Mouse (Mus musculus): Measurements from ENCODE around the gene Gm20388. TPM values are rescaled to one million over a fixed set of nuclear protein-coding genes. Genes with fewer than 3 reads are reported as not detected.
A peak's percentile ranks its signal among the peaks of the same experiment; 100 is the strongest.

Gene Gm20388
- polyA plus RNA-seq, 1 experiment from 2014 or later = 1.7 TPM

DNA sequence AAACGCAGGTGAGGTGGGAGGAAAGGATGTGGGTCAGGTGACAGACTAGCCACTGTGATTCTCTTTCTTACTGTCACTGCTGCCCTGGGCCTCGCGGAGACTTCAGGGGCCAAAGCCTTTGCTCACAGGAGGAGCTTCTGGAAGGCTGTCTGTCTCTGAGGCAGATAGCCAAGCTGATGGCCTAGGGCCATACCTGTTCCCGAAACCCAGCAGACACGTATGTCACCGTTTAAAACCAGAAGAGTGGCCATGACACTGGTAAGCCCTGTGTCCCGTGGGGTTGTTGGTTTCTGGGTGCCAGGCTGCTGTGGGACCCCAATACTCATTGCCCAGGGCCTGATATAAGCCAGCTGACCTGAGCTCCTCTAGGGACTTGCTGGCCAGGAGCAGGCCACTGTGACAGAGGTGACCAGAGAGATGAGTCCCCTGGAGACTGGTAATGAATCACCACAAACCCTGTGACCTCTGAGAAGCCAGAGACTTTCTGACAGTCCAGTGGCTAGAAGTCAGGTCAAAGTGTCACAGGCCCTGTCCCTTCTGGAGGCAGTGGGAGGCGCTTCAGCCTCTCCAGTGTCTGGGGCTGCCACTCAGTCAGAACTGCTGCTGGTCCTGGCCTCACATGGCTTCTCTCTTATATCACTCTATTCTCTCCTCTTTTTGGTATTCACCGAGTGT is 571.5 kb downstream of the Gm20388 start:
- WGBS = 69% methylated on average over 9 of the region's 9 CpGs
- Histone ChIP-seq H3K36me3 (no peaks in the 10 kb centered on the region), H3K27ac (peak overlapping the region; percentile 54), H3K4me3 (no peak overlapping the region), H3K4me1 (replicated peaks) (peaks cover 82% of the 10 kb centered on the region), H3K9me3 (no peaks in the 10 kb centered on the region), H3K27me3 (ENCODE audit: insufficient read depth, poor library complexity, severe bottlenecking) (peaks cover 35% of the 10 kb centered on the region)
- peak; percentile 31 for DNase-seq (ENCODE audit: low spot score)

DNA sequence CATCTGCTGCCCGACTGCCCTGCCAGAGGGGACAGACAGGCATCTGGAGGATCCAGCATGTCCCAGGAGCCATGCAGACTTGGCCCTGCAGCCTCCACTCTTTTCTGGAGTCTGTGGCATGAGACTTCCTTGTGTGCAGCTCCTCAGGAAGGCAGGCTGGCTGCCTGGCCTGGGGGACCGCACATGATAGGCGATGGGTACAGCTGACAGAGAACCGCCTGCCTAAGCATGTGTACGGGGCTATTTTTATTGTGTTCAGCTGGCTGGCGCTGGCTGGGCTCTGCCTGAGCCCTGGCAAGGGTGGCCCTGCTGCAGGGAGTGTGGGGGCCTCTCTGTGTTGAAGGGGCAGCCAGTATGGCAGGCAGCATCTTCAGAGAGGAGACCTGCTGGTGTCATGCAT is 573.8 kb downstream of the Gm20388 start:
- 73% methylated on average over 6 of the region's 6 CpGs for WGBS
- Histone ChIP-seq H3K27me3 (ENCODE audit: insufficient read depth, poor library complexity, severe bottlenecking) (peaks cover 35% of the 10 kb centered on the region), H3K36me3 (no peaks in the 10 kb centered on the region), H3K4me3 (0 out of 2 replicates have a peak overlapping the region, but pooled peaks have one; percentile 7), H3K9me3 (no peaks in the 10 kb centered on the region), H3K27ac (peak overlapping the region; percentile 99), H3K4me1 (replicated peaks) (peaks cover 86% of the 10 kb centered on the region)
- DNase-seq (ENCODE audit: low spot score) = no peak

DNA sequence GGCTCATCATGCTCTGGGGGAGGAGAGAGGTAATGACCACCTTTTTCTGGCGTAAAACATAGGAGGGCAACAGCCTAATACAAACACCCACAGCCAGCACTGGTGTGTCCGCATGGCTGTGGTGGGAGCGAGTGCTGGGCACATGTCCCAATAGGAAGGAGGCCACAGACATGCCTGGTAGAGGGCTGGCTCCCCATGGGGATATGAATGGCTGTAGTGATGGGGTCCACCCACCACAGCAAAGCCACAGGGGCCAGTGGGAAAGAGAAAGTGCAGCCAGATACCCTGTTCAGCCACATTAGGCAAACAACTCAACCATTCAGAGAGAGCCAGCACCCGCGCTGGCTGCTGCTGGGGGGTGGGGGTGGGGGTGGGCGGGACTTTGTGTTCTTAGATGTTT is 574.5 kb downstream of the Gm20388 start:
- H3K36me3 ChIP-seq = no peaks in the 10 kb centered on the region
- 35% methylated on average over 6 of the region's 6 CpGs for WGBS
- H3K27me3 ChIP-seq (ENCODE audit: insufficient read depth, poor library complexity, severe bottlenecking) = peaks cover 42% of the 10 kb centered on the region
- peak overlapping the region; percentile 4; the same call in 1 of the 2 replicates for H3K4me3 ChIP-seq
- H3K27ac ChIP-seq = peak overlapping the region; percentile 99
- peaks cover 88% of the 10 kb centered on the region for H3K4me1 ChIP-seq (replicated peaks)
- no peaks in the 10 kb centered on the region for H3K9me3 ChIP-seq
- no peak for DNase-seq (ENCODE audit: low spot score)

DNA sequence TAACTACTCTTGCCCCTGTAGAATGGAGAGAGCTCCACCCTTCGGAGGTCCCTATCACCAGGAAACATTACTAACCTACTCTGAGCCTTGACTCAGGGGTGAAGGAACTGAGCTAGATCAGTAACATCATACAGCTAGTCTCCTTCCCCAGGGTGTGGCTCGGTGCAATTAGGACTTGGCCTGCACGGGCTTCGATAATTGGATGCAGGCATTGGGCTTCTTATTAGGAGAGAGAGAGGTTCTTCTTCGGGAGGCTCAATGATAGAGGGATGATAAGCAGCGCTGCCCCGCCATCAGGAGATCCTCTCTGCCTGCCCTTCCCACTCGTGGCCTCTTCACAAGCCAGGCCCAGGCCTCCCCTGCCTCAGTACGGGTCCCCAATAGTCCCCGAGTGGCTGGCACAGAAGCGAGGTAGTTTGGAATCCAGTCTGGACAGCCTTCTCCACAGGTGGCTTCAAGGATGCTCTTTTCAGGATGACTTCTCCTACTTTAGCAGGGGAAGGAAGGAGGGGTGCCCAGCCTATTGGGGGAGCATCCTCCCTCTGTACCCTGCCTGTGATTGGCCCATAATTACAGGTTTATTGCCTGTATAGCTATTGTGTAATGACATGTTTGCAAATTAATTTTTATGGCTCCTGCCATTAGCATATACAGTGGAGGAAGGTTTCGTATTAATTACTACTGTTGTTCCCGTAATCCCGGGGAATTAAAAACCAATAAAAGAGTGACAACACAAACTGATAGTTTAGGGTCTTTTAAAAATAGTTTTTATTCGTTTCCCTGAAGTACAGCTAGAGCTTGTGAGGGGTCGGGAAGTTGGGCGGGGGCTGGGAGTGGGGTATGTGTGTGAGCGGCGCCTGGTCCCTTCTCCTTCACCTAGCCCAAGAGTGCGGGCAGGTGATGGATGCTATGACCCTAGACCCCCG is 575.2 kb downstream of the Gm20388 start:
- H3K4me3 ChIP-seq = peak overlapping the region; percentile 96
- peaks cover 95% of the 10 kb centered on the region for H3K4me1 ChIP-seq (replicated peaks)
- H3K27me3 ChIP-seq (ENCODE audit: insufficient read depth, poor library complexity, severe bottlenecking) = peaks cover 49% of the 10 kb centered on the region
- WGBS = 17% methylated on average over 21 of the region's 21 CpGs
- DNase-seq (ENCODE audit: low spot score) = no peak
- no peaks in the 10 kb centered on the region for H3K9me3 ChIP-seq
- H3K36me3 ChIP-seq = no peaks in the 10 kb centered on the region
- peak overlapping the region; percentile 99 for H3K27ac ChIP-seq

DNA sequence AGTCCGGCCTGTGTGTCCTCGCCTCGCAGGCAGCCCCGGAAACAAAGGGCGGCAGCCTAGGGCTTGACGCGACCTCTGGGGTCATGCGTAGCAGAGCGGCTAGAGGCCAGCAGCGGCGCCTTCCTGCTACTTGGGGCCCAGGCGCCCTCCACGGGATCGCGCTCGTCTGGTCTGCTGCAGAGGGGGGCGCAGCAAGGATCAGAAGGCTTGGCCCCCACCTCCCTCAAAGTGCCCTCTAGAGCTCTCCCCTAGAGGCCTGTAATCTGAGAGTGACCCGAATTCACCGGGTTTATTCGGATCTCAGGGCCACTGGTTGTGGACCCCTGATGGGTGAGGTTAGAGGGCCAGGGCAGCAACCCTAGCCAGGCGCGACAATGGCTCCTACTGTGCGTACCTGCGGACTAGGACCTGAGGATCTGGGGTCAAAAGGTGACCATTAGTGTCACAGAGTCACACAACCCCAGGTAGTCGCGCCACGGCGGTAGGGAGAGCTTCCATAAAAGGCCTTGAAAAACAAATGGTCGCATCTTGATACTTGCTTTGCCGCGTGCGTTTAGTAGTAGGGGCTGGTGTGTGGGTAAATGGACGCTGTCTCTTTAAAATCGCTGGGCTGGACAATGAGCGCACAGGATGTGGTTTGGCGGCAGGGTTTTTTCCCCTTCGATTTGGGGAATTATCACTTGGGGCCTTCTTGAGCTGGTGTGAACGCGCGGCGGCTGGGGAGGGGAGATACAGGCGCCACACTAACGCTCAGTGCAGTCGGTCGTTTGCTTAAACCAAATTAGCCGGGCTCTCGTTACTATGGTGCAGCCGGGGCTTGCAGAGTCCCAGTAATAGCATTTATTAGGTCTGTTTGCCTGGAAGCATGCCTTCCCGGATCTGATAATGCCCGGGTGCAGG is 576.1 kb downstream of the Gm20388 start:
- H3K27me3 ChIP-seq (ENCODE audit: insufficient read depth, poor library complexity, severe bottlenecking) = peaks cover 57% of the 10 kb centered on the region
- peak overlapping the region; percentile 96 for H3K4me3 ChIP-seq
- H3K36me3 ChIP-seq = no peaks in the 10 kb centered on the region
- peak overlapping the region; percentile 99 for H3K27ac ChIP-seq
- peak; percentile 81 for DNase-seq (ENCODE audit: low spot score)
- WGBS = under 1% methylated on average over 50 of the region's 50 CpGs
- peaks cover 96% of the 10 kb centered on the region for H3K4me1 ChIP-seq (replicated peaks)
- H3K9me3 ChIP-seq = no peaks in the 10 kb centered on the region

DNA sequence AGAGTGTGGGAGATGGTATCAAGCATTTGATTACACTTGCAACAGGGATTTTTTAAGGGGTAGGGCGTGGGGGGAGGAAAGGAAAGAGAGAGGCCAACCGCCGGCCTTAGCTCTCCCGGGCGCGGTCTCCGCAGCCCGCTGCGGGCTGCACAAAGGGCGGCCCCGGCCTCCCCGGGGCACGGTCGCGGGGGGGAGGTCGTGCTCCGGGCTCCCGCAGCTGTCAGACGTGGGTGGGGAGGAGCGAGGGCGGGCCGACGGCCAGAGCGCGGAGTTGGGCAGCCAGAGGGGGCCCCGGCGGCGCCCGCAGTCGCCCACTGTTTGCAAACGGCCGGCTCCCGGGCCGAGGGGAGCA is 576.7 kb downstream of the Gm20388 start:
- no peaks in the 10 kb centered on the region for H3K9me3 ChIP-seq
- under 1% methylated on average over 34 of the region's 34 CpGs for WGBS
- peaks cover 96% of the 10 kb centered on the region for H3K4me1 ChIP-seq (replicated peaks)
- H3K27me3 ChIP-seq (ENCODE audit: insufficient read depth, poor library complexity, severe bottlenecking) = peaks cover 60% of the 10 kb centered on the region
- H3K4me3 ChIP-seq = peak overlapping the region; percentile 96
- DNase-seq (ENCODE audit: low spot score) = no peak
- no peaks in the 10 kb centered on the region for H3K36me3 ChIP-seq
- peak overlapping the region; percentile 99 for H3K27ac ChIP-seq

DNA sequence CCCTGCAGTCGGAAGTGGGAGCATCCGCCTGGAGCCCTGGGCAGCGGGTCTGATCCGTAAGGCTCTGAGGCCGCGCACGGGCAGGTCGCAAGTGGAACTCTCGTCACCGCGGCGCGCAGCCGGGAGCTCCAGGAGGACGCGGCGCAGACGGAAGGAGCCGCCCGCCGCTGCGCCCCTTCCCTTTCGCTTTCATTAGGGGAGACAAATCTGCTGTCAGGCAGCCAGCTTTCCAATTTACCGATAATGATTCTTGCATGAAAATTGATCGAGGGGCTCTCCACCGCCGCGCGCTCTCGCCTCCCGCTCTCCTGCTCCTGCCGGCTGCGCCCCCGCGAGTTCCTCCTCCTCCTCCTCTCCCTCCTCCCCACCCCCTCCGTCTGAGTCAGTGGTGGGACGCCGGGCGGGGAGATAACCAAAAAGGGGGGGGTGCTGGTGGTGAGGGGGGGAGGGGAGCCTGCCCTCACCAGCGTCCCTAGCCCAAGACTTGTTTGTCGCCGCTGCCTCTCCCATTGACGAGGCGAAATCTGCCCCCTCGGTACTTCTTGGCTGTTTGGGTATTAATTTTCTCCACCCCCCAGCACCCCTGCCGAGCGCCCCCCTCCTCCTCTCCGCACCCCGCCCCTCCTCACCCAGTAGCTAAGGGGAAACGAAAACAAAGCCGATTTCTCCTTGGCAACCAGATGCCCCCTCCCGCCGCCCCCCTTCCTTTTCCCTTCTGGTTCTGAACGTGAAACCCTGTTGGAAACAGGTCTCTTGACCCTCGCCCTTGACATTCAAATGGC is 577.3 kb downstream of the Gm20388 start:
- WGBS = under 1% methylated on average over 55 of the region's 55 CpGs
- Histone ChIP-seq H3K4me3 (peak overlapping the region; percentile 96), H3K4me1 (replicated peaks) (peaks cover 96% of the 10 kb centered on the region), H3K9me3 (no peaks in the 10 kb centered on the region), H3K27ac (peak overlapping the region; percentile 99), H3K36me3 (no peaks in the 10 kb centered on the region), H3K27me3 (ENCODE audit: insufficient read depth, poor library complexity, severe bottlenecking) (peaks cover 64% of the 10 kb centered on the region)
- DNase-seq (ENCODE audit: low spot score) = peak; percentile 91

DNA sequence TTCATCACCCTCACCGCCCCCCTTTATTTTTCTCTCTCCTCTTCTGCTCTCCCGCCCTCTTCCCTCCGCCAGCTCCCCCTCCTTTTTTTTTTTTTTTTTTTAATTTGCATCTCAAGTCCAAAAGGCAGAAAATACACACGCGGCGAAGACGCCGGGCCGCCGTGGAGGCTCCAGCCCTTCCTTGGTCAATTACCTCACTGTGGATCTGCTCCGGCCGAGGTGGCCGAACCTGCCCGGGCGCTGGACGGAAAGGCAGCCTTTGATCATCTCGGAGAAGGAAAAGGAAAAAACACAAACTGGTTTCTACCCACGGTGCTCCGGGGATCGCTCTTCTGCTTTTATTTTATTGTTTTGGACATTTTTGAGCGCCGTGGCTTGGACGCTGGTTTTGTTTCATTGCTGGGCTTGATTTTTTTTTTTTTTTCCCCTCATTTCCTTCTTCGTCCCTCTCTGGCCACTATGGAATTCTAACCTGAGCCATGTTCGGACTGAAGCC is 578.0 kb downstream of the Gm20388 start:
- H3K4me3 ChIP-seq = peak overlapping the region; percentile 96
- peak overlapping the region; percentile 99 for H3K27ac ChIP-seq
- peak; percentile 65 for DNase-seq (ENCODE audit: low spot score)
- under 1% methylated on average over 25 of the region's 25 CpGs for WGBS
- H3K36me3 ChIP-seq = no peaks in the 10 kb centered on the region
- H3K27me3 ChIP-seq (ENCODE audit: insufficient read depth, poor library complexity, severe bottlenecking) = peaks cover 64% of the 10 kb centered on the region
- peaks cover 97% of the 10 kb centered on the region for H3K4me1 ChIP-seq (replicated peaks)
- H3K9me3 ChIP-seq = no peaks in the 10 kb centered on the region

DNA sequence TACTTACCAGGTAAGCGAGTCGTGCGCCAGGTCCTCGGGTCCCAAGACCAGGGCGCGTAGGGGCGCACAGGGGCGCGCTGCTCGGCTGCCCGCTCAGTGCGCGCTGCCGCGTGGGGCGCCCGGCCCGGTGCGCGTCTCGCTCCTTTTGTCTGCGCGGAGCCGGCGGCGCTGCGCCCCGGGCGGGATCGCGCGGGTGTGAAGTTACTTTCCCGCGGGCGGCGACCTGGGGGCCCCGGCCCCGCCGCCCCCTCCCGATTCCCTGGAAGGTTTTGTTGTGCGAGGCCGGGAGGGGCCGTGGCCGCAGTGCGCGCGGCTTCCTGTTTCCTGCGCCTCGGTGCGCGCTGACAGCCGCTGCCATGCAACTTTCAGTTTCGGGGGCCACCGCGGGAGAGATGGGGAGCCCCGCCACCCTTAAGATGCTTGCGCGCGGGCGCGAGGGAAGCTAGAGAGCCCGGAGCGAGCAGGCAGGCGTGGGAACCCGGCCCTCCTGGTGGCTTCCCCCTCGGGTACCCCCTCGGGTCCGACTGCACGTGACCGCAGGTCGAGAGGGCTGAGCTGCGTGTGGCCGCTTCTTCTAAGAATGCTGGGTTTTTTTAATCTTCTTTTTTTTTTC is 578.6 kb downstream of the Gm20388 start:
- H3K9me3 ChIP-seq = no peaks in the 10 kb centered on the region
- peak overlapping the region; percentile 99 for H3K27ac ChIP-seq
- H3K4me3 ChIP-seq = peak overlapping the region; percentile 96
- peaks cover 64% of the 10 kb centered on the region for H3K27me3 ChIP-seq (ENCODE audit: insufficient read depth, poor library complexity, severe bottlenecking)
- H3K4me1 ChIP-seq (replicated peaks) = peaks cover 97% of the 10 kb centered on the region
- no peaks in the 10 kb centered on the region for H3K36me3 ChIP-seq
- under 1% methylated on average over 73 of the region's 73 CpGs for WGBS
- no peak for DNase-seq (ENCODE audit: low spot score)

DNA sequence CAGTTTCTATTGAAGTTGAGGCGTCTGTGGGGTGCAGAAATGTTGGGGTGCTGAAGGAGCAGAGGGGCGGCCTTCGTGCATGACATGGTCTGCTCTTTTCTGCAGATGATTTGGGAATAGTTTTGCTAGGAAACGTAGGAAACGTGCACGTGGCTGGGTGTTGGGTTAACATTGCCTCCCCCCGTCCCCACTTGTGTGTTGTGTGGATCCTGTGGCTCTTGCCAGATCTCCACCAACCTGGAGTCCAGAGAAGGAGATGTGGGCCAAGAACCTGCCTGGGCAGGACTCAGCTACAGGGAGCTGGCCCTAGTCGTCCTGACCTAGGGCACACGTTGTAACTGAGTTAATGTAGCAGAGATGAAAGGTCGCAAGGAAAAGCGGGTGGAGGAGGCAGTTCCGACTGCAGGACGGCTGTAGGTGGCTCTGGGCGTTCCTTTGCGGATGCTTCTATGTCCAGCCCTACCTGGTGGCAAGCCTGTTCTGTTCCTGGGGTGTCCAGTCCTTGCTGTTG is 579.2 kb downstream of the Gm20388 start:
- WGBS = 3% methylated on average over 15 of the region's 15 CpGs
- no peak for DNase-seq (ENCODE audit: low spot score)
- peak overlapping the region; percentile 99 for H3K27ac ChIP-seq
- no peaks in the 10 kb centered on the region for H3K36me3 ChIP-seq
- H3K4me3 ChIP-seq = peak overlapping the region; percentile 96
- no peaks in the 10 kb centered on the region for H3K9me3 ChIP-seq
- peaks cover 59% of the 10 kb centered on the region for H3K27me3 ChIP-seq (ENCODE audit: insufficient read depth, poor library complexity, severe bottlenecking)
- peaks cover 97% of the 10 kb centered on the region for H3K4me1 ChIP-seq (replicated peaks)

DNA sequence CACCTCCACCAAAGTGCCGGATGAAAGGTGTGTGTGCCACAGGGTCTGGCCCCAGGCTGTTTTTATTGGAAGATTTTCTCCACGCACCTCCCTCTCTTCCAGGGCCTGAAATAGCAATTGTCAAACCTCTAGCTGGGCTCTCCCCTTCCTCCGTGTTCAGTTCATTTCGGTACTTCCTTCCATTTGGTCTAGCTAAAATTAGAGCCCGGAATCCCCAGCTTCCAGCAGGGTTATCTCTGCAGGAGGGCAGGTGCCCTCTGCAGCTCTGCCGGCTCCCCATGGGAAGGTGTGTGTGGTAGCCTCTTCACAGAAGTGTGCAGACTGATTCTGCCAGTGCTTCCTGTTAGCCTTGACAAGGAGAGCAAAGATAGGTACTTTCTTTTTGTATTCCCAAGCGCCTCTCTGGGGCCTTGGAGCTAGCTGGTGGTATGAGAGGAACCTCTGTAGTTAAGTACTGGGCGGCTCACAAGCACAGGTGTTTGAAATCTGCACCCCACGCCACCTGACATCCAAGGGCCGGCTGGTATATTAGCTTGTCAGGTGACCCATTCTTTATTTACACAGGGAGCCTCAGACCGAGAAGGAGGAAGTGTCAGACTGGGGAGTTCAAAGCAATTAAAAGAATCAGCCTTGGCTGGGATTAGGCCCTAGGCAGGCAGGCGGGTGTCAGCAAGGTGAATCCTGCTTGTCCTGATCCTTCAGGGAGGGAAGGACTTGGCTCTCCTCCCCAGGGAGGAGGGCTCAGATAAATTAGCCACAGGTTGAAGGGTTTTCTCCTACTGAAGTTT is 579.9 kb downstream of the Gm20388 start:
- Histone ChIP-seq H3K4me3 (peak overlapping the region; percentile 96), H3K27ac (peak overlapping the region; percentile 99), H3K4me1 (replicated peaks) (peaks cover 97% of the 10 kb centered on the region), H3K9me3 (no peaks in the 10 kb centered on the region), H3K36me3 (no peaks in the 10 kb centered on the region), H3K27me3 (ENCODE audit: insufficient read depth, poor library complexity, severe bottlenecking) (peaks cover 52% of the 10 kb centered on the region)
- 17% methylated on average over 12 of the region's 12 CpGs for WGBS
- DNase-seq (ENCODE audit: low spot score) = no peak

Measured in hindbrain, embryonic 10.5 days (tissue).